Mouse (Mus musculus) bone marrow macrophage, adult 2 months (primary cell): ENCODE measurements around the gene Gtf2e1. TPM values are rescaled to one million over a fixed set of nuclear protein-coding genes. Genes with fewer than 3 reads are reported as not detected.

Source experiments
- H3K27ac ChIP-seq: 2 replicates; pipeline ENCODE4 v1.5.1; 2012; ENCODE audit warnings: low read depth, low read length; ENCODE audit not compliant: insufficient read depth
- H3K4me1 ChIP-seq: 2 replicates; pipeline ENCODE4 v1.6.1; 2012; ENCODE audit warnings: low read length; ENCODE audit not compliant: control insufficient read depth, insufficient read depth
- H3K4me3 ChIP-seq: 2 replicates; pipeline ENCODE4 v1.5.1; 2012; ENCODE audit warnings: mild to moderate bottlenecking, low read length, moderate library complexity; ENCODE audit not compliant: insufficient read depth
- CTCF ChIP-seq: IDR thresholded peaks from 2 replicates; pipeline ENCODE4 v1.5.1; 2012; ENCODE audit warnings: low read depth, mild to moderate bottlenecking, low read length, moderate library complexity
- POLR2A ChIP-seq: IDR thresholded peaks from 2 replicates; pipeline ENCODE4 v1.6.1; 2012; ENCODE audit warnings: mild to moderate bottlenecking, low read depth, low read length, borderline replicate concordance
- polyA plus RNA-seq: library from polyadenylated mRNA; stranded (reverse); fragments of >200 nt; gene quantifications from 2 replicates; pipeline ENCODE4 v1.2.4, GENCODE M21; 2012; ENCODE audit not compliant: missing spikeins, insufficient read depth, insufficient read length

Gene Gtf2e1
- 8.3 and 9.4 TPM in 2 replicates for polyA plus RNA-seq

DNA sequence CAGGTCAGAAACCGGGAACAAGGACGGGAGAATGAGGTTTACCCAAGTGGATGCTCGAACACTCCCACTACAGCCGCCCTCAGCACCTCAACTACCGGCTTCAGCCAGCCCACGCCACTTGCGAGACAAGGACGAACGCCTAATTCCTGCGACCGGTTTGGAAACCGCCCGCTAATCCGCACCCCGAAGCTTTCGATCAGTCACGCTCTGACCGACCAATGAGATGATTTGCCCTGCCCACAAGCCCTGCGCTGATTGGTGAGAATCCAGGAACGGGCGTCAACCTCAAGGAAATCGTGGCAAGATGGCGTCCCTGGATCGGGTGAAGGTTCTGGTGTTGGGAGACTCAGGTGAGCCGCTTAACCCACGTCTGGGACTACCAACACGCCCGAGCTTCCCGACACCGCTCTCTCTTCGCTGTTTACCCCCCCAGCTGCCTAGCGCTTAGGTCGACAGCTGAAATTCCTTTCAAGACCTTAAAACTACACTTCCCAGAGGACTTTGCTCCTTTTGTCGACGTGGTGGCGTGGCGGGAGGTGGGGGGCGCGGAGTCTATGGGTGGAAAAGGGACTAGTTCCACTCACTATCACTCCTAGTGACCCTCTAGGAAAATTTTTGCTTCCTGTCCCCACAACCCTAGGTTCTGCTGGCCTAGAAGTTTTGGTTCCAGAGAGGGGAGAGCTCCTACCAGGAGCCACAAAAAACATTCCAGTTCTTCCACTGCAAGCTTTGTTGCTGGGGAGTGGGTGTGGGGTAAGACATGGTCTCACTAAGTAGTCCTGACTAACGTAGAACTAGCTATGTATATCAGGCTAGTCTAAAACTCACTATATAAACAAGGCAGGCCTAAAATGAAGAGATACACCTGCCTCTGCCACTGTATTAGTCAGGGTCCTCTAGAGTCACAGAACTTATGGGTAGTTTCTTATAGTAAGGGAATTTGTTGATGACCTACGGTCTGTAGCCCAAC, at the start of gene Gtf2e1, which contains the start of gene Rabl3:
Gtf2e1 (minus strand) TSS at position 179 of the 970 bp plus-strand sequence.
Rabl3 (plus strand) TSS at position 275 of the 970 bp plus-strand sequence.
- Histone ChIP-seq H3K4me3 (peak within 1 kb of the TSS; percentile 73), H3K27ac (peak within 1 kb of the TSS; percentile 58), H3K4me1 (peaks cover 10% of the 10 kb centered on the region)
- TF ChIP-seq POLR2A (0 out of 2 replicates have a peak, but pooled peaks have one; percentile 56), CTCF (no peak)

GRCm38 (mm10) chr16:37585129-37585563, 45.6 kb upstream of the Gtf2e1 start:
- H3K4me3 ChIP-seq: no peak overlapping the region
- no peaks in the 10 kb centered on the region for H3K4me1 ChIP-seq
- TF ChIP-seq CTCF (no peak), POLR2A (no peak)
- no peak overlapping the region for H3K27ac ChIP-seq

DNA sequence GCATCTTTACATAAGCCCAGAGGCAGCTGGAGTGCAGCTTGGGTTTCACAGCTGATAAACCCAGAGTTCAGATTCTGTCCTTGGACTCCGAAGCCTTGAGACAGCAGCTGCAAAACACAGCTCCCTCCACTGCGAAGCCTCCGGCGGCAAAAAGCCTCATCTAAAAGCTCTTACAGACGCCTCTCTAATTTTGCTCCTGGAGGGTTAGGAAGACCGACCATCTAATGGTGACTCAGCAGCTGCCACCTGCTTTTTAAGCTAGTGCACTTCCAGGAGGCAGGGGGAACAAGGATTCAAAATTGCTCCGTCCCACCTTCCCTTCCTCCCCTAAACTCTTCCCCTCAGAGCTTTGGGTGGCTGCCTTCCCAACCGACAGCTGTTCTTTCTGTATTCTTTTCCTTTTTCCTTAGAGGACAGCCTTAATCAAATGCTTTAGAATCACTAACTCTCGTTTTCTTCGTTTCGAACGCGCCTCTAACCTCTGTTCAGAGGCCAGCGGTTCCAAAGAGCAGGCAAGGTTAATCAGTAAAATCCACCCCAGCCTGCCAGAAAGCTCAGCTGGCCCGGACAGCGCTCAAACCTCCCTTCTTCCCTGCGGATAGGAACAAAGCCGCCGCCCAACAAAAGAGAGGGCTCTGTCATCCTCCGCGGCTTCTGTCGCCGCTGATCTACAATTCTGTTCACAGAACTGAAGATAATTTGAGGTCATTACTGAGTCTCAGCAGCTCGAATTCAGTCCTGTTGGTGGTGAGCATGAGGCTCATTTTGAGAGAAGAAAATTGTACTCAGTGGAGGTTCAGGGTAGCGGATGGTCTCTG, 44.8 kb upstream of the Gtf2e1 start:
- Histone ChIP-seq H3K4me3 (peak overlapping the region; percentile 28; the same call in 1 of the 2 replicates), H3K4me1 (no peaks in the 10 kb centered on the region), H3K27ac (no peak overlapping the region)
- TF ChIP-seq CTCF (no peak), POLR2A (no peak)

DNA sequence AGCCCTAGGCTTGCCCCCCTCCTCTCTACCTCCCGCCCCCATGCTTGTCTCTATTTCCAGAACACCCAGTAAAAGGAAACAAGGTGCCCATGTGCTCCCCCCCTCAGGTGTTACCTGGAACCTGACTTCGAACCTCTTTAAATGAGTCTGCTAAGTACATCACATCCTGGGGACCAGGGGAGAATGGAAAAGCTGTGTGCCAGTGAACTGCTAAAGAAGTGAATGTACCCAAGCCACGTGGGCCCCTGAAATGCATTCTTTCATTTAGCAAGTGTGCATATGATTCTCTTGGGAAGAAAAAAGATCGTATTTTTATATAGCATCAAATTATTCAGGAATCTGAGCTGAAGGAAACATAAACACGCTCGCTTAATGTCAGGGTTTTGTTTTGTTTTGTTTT, 44.2 kb upstream of the Gtf2e1 start:
- no peaks in the 10 kb centered on the region for H3K4me1 ChIP-seq
- H3K4me3 ChIP-seq: peak overlapping the region; percentile 28; the same call in 1 of the 2 replicates
- TF ChIP-seq POLR2A: no peak
- no peak overlapping the region for H3K27ac ChIP-seq

GRCm38 (mm10) chr16:37583306-37583705, 43.7 kb upstream of the Gtf2e1 start:
- no peaks in the 10 kb centered on the region for H3K4me1 ChIP-seq
- no peak overlapping the region for H3K4me3 ChIP-seq
- H3K27ac ChIP-seq: no peak overlapping the region
- no peak for TF ChIP-seq CTCF
- no peak for TF ChIP-seq POLR2A

- Histone ChIP-seq H3K27ac (no peak overlapping the region), H3K4me3 (no peak overlapping the region), H3K4me1 (no peaks in the 10 kb centered on the region)
- TF ChIP-seq POLR2A (no peak), CTCF (no peak)
Measured at GRCm38 (mm10) chr16:37581901-37582300, 42.3 kb upstream of the Gtf2e1 start.

DNA sequence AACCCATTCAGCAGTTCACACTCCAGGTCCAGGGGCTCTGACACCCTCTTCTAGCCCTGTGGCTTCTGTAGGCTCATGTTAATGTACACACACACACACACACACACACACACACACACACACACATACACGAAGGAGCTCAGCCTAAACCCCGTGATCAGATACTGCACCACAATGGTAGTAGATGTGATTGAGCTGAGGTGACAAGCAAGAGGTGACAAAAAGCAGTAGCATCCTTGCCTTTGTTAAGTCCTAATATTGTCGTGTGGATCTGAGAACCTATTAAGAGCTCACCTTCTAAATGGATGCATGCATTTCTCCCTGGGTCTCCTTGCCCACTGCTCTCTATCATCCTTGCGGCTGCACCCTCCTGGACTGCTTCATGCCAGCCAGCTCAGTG, 41.1 kb upstream of the Gtf2e1 start:
- TF ChIP-seq POLR2A: no peak
- no peak for TF ChIP-seq CTCF
- Histone ChIP-seq H3K27ac (no peak overlapping the region), H3K4me3 (no peak overlapping the region), H3K4me1 (no peaks in the 10 kb centered on the region)

- no peak within 1 kb of the TSS for H3K27ac ChIP-seq
Measured at GRCm38 (mm10) chr16:37579994-37580393, 40.4 kb upstream of the Gtf2e1 start, which contains the start of gene Hgd. Hgd (plus strand) TSS chr16:37580153.

DNA sequence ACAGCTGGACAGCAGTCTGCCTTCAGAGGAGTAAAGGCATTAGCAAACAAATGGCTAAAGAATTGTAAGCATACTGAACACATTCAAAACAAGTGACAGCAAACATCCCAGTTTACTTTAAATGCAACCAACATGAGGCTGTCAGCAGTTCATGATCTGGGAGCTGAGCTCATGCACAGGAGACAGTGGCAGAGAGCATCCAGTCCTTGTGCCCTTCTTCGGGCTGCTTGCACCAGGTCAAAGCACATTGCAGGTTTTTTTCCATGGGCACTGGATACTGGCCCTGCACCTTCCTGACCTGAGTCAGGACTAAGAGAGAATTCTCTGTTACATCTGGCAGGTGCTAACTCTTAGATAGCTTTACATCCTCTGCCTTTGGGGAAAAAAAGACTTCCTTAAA, 40.0 kb upstream of the Gtf2e1 start:
- Histone ChIP-seq H3K4me3 (no peak overlapping the region), H3K27ac (no peak overlapping the region), H3K4me1 (no peaks in the 10 kb centered on the region)
- TF ChIP-seq POLR2A (no peak), CTCF (no peak)

More at GRCm38 (mm10) chr16:37579994-37580393, 40.4 kb upstream of the Gtf2e1 start, which contains the start of gene Hgd:
- Histone ChIP-seq H3K4me1 (no peaks in the 10 kb centered on the region), H3K4me3 (no peak within 1 kb of the TSS)
- TF ChIP-seq POLR2A (no peak), CTCF (no peak)

DNA sequence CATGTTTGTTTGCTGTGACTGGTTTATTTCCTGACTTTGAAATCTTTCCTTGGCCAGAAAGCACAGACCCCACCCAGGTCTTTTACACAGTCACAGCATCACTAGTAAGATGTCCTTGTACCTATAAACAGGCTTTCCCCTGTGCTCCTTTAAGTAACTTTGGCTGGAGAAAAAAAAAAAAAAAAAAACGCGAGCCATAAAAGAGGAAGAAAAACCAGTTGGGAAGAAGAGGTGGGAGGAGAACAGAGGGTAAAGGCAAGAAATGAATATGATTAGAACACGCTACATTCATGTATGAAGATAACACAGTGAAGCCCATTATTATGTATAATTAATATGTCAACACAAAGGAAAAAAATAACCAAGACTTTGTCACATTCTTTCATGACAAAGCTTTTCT, 35.7 kb upstream of the Gtf2e1 start:
- H3K27ac ChIP-seq: no peak overlapping the region
- no peaks in the 10 kb centered on the region for H3K4me1 ChIP-seq
- H3K4me3 ChIP-seq: no peak overlapping the region
- TF ChIP-seq CTCF (no peak), POLR2A (no peak)
